Mouse (Mus musculus): ENCODE results near the gene Eipr1.
"Not testable (repeated sequence)": the region's sequence is repeated elsewhere in the genome, so short reads cannot be mapped to it uniquely, and the experiment has no call there.

Gene Eipr1

DNA sequence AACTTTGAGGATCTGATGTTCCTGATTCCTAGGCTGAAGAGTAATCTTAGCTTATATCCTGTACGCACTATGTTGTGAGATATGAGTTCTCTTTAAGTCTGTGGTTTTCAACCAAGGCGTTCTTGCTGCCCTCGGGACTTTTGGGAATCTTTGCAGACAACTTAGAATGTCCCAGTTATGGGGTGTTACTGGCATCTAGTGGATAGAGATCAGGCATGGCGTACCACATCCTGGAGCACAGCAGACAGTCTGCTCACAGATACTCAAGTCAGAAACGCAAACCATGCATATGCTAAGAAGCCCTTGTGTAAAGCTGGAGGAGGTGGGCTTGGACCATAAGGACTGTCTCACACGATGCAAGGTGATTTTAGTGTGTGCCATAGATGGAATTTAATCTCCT is 136.1 kb downstream of the Eipr1 start:
- in situ Hi-C loops (cut with MboI, MseI): no loop called here

DNA sequence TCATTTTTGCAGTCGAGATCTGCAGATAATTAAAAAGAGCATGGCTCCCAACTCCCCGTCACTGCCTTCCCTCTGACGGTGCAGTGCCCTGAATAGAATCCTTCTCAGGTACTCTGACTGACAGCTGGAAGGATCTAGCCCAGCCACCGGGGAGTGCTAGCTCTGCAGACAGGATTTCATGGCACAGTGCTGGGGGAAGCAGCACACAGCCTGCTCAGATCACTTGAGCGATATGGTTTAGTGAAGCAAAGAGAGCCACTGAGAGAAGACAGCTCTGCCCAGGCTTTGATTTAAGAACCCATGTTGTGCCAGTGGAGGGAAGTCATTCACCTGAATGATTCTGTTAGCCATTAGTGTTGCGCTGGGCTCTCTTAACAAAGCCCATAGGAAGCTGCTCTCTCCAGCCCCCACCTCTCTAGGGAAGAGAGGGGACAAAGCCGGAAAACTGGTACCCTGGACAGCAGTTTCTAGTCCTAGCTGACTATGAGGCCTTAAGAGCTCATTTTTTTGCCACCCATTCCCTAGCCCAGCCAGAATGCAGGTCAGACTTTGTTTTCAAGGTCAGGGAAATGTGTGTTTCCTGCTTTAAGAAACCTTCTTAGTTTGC is 137.6 kb downstream of the Eipr1 start:
- in situ Hi-C loops (cut with MboI, MseI): no loop called here

DNA sequence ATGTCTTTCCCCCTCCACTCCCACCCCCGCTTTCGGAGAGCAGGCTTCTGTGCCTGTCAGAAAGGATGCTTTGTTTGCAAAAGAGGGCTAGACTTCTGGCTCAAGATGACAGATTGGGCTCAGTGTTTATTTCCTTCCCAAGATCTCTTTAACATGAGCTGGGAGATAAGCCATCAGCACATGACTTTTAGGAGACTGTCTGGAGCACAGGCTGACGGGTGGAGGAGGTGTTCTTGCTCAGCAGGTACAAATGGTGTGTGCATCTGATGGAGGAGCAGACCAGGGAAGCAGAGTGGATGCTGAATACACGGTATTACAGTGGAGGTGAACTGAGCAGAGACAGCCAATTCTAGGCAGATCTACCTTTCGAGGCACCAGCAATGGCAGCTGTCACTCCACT is 139.9 kb downstream of the Eipr1 start:
- in situ Hi-C loops (cut with MboI, MseI): no loop called here

DNA sequence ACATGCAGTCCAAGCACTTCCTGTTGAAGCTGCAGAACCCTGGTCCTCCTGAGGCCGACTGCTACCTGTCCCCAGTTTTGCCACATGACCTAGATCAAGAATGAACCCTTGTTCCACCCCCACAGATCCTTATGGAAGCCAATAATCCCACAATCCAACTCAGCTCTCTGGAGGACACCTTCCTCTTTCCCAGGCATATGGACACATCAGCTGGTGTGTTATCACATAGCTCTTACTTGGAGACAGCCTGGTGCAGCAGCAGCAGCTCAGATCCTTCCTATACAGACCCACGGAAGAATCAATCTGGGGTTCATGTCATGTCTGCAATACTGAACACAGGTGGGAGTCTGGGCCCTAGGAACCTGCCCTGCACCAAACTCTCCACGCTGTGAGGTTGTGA is 145.0 kb downstream of the Eipr1 start:
- in situ Hi-C loops (cut with MboI, MseI): no loop called here

DNA sequence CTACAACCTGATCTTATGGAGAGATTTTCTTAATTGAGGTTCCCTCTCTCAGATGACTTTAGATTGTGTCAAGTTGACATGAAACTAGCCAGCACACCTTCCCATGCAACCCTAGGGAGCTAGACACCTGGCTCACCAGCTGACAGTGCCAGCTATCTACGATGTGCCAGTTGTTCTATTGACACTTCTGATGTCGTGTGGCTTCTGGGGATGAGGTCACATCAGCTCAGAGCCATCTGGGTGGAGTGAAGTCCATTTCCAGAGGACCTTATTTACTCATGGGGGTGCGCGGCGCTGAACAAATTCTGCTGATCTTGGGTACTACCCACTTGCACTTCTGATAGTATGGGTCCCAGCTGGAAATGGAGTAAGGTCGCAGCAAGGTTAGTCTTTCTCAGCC is 146.7 kb downstream of the Eipr1 start:
- in situ Hi-C loops (cut with MboI, MseI): no loop called here

DNA sequence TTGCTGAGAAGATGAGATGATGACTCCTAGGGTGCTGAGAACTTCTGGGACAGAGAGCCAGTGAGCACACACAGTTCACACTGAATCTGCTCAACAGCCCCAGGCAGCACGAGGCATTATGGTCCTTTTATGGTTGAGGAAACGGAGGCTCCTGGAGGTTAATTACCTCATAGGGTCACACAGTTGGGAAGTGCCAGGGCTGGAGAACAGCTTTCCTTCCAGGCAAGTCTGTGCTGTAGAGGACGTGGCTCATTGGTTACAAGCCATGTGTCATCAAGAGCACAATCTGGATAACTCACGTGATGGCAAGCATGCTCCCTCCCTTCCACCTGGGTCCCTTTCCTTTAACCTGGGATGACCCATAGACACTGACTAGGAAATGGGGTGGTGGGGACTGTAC is 148.1 kb downstream of the Eipr1 start:
- in situ Hi-C loops (cut with MboI, MseI): no loop called here

DNA sequence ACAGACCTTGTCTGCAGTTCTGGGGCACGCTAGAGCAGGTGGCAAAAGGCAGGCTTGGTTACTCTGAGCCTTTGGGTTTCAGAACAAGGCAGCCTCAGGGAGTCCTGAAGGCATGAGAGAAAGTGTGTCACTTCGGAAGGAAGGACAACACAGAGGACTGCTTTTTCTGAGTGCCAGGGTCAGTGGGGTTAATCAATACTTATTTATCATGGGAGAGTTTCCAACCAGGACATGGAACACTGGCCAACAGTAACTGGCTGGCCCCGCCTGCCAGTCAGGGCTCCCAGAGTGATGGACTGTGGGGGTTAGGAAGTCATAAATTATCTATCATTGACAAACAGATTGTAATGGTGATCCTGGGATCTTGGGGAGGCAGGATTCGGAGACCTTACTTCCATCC is 148.7 kb downstream of the Eipr1 start:
- in situ Hi-C loops (cut with MboI, MseI): no loop called here

DNA sequence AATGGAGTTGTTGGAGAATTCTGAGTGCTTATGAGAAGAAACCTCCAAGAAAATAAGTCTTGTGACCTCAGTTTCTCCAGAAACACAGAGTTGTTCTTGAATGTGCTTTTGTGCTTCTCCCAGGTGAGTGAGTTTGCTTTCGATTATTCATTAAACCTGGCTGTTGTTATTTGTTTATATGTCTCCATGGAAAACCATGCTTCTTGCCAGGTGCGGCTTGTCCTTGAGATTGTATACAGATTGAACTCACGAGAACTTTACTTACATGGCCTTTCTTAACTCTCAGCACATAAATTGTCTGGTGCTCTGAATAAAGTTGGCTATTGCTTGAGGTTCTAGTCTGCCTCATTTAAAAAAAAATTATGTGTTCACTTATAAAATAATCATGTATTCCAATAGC is 150.5 kb downstream of the Eipr1 start:
- in situ Hi-C loops (cut with MboI, MseI): no loop called here

DNA sequence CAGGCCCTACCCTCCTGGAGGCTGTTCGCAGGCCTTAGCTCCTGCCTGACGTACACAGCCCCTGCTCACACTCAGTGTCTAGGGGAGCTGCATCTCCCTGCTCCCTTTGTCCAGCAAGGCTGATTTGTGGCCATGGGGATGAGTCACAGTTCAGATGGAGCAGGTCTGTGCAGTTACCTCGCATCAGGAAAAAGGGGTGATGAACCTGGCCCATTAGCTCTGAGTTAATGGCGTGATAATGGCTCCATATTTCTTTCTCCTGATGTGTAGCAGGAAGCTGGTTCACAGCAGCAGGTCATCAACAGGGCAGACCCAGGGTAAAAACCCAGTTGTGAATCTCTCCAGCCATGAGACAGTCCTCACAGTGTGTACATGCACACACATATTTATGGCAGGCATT is 151.5 kb downstream of the Eipr1 start:
- in situ Hi-C loops (cut with MboI, MseI): no loop called here

DNA sequence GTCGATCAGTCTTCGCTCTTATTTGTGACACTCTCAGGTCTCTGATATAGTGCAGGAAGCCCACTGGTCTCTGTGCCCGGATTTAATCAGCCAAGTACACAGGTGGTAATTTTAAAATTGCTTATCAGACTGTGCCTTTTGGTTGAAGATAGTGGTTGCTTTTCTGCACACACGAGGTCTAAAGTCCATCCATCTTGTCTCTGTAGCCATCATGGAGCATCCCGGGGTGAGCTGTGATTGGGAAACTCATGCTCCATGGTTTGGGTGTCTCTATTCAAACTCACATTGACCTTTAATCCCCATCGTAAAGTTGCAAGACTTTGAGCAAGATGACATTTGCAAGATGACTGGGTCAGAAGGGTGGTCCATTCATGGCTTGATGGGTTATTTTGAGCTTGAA is 153.9 kb downstream of the Eipr1 start:
- in situ Hi-C loops (cut with MboI, MseI): no loop called here

DNA sequence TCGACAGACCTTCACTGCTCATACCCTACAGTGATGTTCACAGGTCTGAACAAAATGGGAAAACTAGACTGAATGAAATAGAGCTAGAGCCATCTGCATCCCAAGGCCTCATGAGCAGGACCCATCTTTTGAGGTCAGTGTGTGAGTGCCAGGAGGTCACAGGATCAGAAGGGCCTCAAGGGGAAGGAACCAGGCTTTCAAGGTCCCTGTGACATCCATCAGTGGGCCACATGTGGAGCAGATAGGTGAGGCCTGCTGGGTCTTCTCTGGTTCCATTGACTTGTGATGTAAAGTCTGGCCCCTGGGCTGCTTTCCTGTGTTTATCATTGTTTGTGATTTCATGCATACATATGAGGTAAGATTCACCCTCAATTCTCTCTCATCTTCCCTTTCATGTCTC is 154.4 kb downstream of the Eipr1 start:
- in situ Hi-C loops (cut with MboI, MseI): no loop called here

DNA sequence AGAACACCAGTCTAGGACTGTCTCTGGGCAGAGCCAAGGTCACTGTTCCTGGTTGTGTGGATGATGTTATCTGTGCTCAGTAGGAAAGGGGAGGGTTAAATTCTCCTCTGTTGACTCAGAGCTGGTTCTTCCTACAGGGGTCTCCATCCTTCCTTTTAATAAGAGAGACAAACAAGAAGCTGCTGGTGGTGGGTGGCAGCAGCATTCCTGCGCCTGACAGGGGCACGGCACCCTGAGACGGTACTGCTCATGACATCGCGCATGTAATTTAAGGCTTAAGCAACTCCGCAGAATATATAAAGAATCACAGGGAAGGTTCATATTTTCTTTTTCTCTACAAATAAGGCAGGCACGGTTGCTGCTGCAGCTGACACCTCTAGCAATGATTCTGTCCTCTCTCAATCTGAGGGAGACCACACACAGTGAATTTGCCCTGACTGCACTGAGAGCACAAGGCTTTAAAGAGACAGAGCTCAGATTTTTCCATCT is 155.2 kb downstream of the Eipr1 start:
- in situ Hi-C loops (cut with MboI, MseI): no loop called here

DNA sequence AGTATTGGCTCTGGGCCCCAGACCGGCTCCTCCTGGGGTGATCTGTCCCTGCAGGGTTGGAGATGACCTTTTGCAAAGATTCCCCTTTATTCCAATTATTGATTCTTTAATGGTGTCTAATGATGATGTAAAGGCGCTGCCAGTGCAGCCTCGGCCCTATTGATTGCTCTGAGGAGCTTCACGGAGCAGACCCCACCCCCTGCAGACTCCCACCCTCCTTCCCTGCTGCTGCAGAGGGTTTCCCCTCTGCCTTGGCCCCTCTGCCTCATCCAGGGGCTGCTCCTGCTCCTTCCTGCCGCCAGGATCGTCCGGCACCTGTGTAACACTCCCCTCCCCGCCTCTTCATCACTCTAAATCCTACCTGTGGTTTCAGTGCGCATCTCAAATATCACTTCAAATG is 156.2 kb downstream of the Eipr1 start:
- in situ Hi-C loops (cut with MboI, MseI): no loop called here

DNA sequence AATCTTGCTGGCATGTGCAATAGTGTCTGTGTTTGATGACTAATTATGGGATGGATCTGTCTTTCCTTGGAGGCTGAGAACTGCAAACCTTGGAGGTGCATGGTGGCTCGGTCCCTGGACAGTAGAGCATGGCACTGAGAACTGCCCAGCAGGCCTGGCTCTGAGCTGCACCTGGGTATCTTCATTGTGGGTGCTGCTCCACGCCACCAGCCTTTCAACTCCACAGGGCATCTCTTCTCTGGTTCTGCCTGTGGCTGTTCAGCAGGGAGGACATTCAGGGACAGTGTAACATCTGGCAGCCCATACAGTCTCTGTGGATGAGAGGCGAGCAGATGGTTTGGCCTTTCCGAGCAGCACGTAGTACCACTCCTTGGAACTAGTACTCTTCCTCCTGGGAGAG is 158.2 kb downstream of the Eipr1 start:
- in situ Hi-C loops (cut with MboI, MseI): no loop called here

DNA sequence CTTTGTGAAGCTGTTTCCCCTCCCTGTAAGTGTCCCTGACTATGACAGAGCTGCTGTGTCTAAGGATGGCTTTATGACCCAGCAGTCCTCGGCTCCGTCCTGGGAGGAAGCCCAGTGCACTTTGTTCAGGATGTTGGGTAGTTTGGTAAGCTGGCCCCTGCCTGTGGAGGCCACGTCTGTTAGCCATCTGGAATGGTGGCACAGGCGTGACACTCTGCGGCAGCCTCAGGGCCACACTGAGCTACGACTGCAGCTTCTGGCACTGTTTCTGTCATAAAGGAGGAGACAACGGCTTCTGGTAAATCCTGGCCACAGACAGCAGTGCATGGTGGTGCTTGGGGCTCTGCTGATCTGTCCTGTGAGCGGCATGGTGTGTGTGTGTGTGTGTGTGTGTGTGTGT is 159.0 kb downstream of the Eipr1 start:
- in situ Hi-C loops (cut with MboI, MseI): no loop called here

DNA sequence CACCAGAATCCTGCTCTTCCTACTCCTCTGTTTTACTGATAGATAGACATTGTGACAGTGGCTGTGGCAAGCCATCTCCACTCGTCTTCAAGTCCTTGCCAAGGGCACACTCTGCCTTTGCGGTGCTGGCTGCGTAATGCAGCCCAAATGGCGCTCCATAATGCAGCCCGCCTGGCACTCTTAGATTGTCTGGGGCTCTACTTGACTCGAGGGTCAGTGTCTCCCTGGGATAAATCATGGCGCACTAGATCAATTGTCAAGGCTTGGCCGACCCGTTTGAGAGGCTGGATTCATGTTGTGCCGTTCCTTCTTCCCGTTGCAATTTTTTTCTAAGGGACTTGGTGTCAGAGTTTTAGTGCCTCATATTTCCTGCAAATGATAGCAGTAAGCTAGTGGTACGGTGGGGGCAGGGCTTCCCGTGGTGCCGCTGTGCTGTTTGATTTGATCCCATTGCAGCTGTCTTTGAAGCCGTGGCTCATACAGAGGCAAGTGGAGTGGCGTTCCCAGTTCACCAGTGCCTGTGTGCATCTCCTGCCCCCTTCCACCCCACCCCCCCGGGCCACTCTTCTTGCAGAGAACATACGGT is 160.8 kb downstream of the Eipr1 start:
- in situ Hi-C loops (cut with MboI, MseI): no loop called here

DNA sequence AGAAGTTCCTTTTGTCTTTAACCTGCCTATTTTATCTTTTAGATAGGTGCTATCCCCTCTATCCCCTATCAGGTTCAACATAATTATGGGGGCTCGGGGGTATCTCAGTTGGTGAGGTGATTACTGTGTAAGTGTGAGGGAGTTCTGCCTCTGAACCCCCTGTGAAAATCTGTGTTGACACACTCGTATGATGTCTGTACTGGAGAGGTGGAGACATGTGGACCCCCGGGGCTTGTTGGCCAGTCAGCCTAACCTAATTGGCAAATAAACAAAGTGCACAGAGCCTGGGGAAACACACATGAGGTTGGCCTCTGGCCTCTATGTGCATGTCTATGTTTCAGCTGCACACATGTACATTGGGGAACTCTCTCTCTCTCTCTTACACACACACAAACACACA is 161.5 kb downstream of the Eipr1 start:
- in situ Hi-C loops (cut with MboI, MseI): no loop called here

DNA sequence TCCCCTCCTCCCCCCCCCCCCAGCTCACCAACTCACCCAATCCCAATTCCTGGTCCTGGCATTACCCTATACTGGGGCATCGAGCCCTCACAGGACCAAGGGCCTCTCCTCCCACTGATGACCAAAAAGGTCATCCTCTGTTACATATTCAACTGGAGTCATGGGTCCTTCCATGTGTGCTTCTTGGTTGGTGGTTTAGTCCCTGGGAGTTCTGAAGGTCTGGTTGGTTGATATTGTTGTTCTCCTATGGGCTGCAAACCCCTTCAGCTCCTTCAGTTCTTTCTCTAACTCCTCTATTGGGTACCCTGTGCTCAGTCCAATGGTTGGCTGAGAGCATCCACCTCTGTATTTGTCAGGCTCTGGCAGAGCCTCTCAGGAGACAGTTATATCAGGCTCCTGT is 162.5 kb downstream of the Eipr1 start:
- in situ Hi-C loops (cut with MboI, MseI): not testable (repeated sequence)

Measured in T-helper 1 cell (primary cell).